Mouse (Mus musculus): ENCODE measurements around the gene Lrrtm3. TPM values are rescaled to one million over a fixed set of nuclear protein-coding genes. Genes with fewer than 3 reads are reported as not detected.

Gene Lrrtm3
- polyA plus RNA-seq (2012; ENCODE audit: insufficient read depth, insufficient read length, missing spikeins) = not detected in 2 replicates

DNA sequence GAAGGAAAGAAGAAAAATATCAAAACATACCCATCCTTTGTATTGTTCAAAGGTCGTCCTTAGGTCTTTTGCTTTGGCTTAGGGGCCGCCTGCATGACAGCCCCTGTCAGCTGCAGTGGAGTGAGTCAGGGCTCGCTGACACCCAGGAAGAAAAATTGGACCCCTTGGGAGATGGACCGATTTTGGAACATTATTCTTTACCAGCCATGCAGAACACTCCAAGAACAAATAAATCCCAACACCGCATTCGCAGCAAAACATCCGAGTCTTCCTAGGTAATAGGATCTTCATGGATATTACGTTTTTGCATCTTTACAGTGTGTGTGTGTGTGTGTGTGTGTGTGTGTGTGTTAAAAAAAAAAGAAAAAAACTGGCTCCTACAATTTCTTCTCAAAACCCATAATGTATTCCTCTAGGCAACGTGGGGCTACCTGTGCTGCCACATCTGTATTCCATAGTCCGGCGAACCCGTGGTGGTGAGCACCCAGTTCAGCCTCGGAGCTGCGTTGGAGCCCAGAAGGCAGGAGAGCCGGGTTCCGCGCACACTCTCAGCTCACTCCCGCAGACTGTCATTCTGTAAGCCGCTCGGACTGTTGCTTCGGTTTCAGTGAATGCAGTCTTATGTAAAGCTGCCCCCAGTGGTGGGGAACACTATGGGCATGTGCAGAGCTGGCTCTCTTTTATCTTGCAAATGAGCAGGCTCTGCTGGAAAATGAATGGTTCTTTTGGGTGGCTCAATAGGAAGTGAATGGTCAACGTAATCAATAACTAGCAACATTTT lies at the start of gene Lrrtm3:
Gene Lrrtm3 (minus strand): TSS at position 598 of the 781 bp plus-strand sequence.
- Histone ChIP-seq H3K4me1 (ENCODE audit: control insufficient read depth, insufficient read depth, insufficient read length, low read length) (no peaks in the 10 kb centered on the region), H3K27ac (replicated peaks; ENCODE audit: low read depth, low read length) (no peak within 1 kb of the TSS), H3K4me3 (ENCODE audit: insufficient read depth, low read depth, low read length) (no peak within 1 kb of the TSS)

GRCm38 (mm10) chr10:64135481-64135880 lies 45.4 kb upstream of the Lrrtm3 start:
- H3K27ac ChIP-seq (replicated peaks; ENCODE audit: low read depth, low read length) = no peak overlapping the region
- no peaks in the 10 kb centered on the region for H3K4me1 ChIP-seq (ENCODE audit: control insufficient read depth, insufficient read depth, insufficient read length, low read length)
- no peak overlapping the region for H3K4me3 ChIP-seq (ENCODE audit: insufficient read depth, low read depth, low read length)

GRCm38 (mm10) chr10:64133461-64133860 lies 43.4 kb upstream of the Lrrtm3 start:
- no peak overlapping the region for H3K27ac ChIP-seq (replicated peaks; ENCODE audit: low read depth, low read length)
- H3K4me3 ChIP-seq (ENCODE audit: insufficient read depth, low read depth, low read length) = no peak overlapping the region
- H3K4me1 ChIP-seq (ENCODE audit: control insufficient read depth, insufficient read depth, insufficient read length, low read length) = no peaks in the 10 kb centered on the region

DNA sequence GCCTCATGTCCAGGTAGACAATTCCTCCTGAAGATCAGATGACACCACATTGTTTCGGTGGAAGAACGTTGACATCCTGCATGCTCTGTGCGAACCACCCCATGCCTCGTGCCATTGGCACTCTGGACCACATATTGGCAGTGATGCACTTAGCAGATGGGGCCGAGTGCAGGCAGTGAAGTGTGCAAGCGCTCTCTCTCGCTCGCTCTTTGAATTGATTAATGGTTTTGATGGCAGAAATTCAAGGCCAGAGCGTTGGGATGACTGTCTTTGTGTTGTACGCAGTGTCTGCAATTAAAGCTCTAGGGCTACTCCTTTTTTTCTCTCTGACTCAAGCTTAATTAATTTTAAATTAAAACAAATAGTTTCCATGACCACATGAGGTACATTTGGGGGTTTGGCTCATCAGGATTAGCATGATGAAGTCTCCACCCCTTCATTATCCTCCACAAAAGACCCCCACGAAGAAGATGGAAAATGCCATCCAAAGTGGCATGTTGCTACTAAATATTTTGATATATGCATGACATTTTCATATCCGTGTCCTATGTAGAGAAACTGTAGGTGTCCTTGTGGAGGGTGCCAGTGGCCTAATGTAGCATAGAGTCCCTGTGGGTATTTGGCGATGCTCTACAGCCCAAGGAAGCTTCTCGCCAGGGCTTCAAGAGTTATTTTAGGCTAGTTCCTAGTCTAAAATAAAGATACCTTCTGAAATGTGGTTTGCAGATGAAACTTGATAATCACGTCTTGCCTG lies 40.5 kb upstream of the Lrrtm3 start:
- Histone ChIP-seq H3K4me3 (ENCODE audit: insufficient read depth, low read depth, low read length) (no peak overlapping the region), H3K4me1 (ENCODE audit: control insufficient read depth, insufficient read depth, insufficient read length, low read length) (no peaks in the 10 kb centered on the region), H3K27ac (replicated peaks; ENCODE audit: low read depth, low read length) (no peak overlapping the region)

GRCm38 (mm10) chr10:64118833-64119232 lies 28.8 kb upstream of the Lrrtm3 start:
- Histone ChIP-seq H3K4me3 (ENCODE audit: insufficient read depth, low read depth, low read length) (no peak overlapping the region), H3K4me1 (ENCODE audit: control insufficient read depth, insufficient read depth, insufficient read length, low read length) (no peaks in the 10 kb centered on the region), H3K27ac (replicated peaks; ENCODE audit: low read depth, low read length) (no peak overlapping the region)

GRCm38 (mm10) chr10:64115246-64115645 lies 25.2 kb upstream of the Lrrtm3 start:
- H3K4me3 ChIP-seq (ENCODE audit: insufficient read depth, low read depth, low read length) = no peak overlapping the region
- H3K4me1 ChIP-seq (ENCODE audit: control insufficient read depth, insufficient read depth, insufficient read length, low read length) = no peaks in the 10 kb centered on the region
- H3K27ac ChIP-seq (replicated peaks; ENCODE audit: low read depth, low read length) = no peak overlapping the region

- Histone ChIP-seq H3K4me3 (ENCODE audit: insufficient read depth, low read depth, low read length) (no peak overlapping the region), H3K4me1 (ENCODE audit: control insufficient read depth, insufficient read depth, insufficient read length, low read length) (no peaks in the 10 kb centered on the region), H3K27ac (replicated peaks; ENCODE audit: low read depth, low read length) (no peak overlapping the region)
These were observed 6.5 kb upstream of the Lrrtm3 start for GRCm38 (mm10) chr10:64096532-64096931.

DNA sequence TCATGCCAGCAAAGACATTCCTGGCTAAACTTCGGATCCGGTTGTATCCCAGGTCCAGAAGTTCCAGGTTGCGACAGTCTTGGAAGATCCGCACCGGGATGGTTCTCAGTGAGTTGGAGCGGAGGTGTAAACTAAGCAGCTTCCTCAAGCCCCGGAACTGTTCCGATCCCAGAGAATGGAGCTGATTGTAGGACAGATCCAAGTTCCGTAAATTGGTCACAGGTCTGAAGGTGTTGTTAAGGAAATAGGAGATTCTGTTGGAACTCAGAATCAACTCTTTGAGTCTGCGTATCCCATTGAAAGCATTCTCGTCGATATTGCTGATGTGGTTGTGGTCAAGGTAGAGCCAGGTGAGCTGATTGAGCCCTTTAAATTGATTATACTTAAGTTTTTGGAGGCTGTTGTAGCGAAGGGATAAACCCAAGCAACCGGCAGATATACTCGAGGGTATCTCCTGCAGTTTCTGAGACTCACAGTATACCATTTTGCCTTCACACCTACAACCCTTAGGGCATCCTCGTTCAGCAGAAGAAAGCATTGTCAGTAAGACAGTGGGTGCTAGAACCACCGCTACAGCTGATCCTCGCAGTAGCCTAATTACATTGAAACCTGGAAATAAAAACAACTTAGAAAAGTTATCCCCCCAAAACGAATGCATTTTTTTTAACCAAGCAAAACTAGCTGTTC lies 1.2 kb downstream of the Lrrtm3 start:
- H3K27ac ChIP-seq (replicated peaks; ENCODE audit: low read depth, low read length) = no peak overlapping the region
- H3K4me3 ChIP-seq (ENCODE audit: insufficient read depth, low read depth, low read length) = no peak overlapping the region
- H3K4me1 ChIP-seq (ENCODE audit: control insufficient read depth, insufficient read depth, insufficient read length, low read length) = no peaks in the 10 kb centered on the region

DNA sequence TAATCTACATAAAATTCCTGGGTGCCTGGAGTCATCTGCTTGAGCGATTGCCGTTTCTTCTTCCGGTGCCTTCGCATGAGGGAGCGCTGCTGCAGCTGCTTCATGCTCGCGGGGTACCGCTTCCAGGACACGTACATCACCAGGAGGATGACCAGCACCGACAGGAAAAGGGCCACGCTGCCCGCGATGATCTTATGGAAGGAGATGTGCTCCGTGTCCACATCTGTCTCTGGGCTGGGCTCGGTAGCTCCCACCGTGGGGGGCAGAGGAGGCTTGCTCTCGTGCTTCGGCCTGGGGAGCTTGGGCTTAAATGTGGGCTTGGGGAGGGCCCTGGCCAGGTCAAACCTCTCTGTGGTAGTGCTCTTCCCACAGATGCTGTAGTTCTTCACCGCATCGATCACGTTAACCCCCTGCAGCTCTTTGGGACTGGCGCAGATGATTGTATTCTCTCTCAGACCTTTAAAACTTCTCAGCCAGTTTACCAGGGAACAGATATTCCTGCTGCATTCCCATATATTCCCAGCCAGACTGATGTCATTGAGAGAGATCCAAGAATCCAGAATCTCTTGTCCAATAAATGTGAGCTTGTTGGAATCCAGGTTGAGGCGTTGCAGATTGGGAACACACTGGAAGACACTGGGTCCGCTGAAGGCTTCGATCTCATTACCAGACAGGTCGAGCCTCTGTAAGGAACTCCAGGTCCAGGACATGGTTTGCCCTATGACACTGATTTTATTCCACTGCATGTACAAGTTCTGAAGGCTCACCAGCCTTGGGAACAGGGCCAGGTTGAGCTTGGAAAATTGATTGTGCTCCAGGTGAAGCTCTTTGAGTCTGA lies 1.9 kb downstream of the Lrrtm3 start:
- no peaks in the 10 kb centered on the region for H3K4me1 ChIP-seq (ENCODE audit: control insufficient read depth, insufficient read depth, insufficient read length, low read length)
- H3K27ac ChIP-seq (replicated peaks; ENCODE audit: low read depth, low read length) = no peak overlapping the region
- no peak overlapping the region for H3K4me3 ChIP-seq (ENCODE audit: insufficient read depth, low read depth, low read length)

- Histone ChIP-seq H3K27ac (replicated peaks; ENCODE audit: low read depth, low read length) (no peak overlapping the region), H3K4me3 (ENCODE audit: insufficient read depth, low read depth, low read length) (no peak overlapping the region), H3K4me1 (ENCODE audit: control insufficient read depth, insufficient read depth, insufficient read length, low read length) (no peaks in the 10 kb centered on the region)
These were observed 2.6 kb downstream of the Lrrtm3 start for GRCm38 (mm10) chr10:64087521-64087920.

GRCm38 (mm10) chr10:64086567-64087391 lies 3.3 kb downstream of the Lrrtm3 start:
- no peaks in the 10 kb centered on the region for H3K4me1 ChIP-seq (ENCODE audit: control insufficient read depth, insufficient read depth, insufficient read length, low read length)
- no peak overlapping the region for H3K4me3 ChIP-seq (ENCODE audit: insufficient read depth, low read depth, low read length)
- no peak overlapping the region for H3K27ac ChIP-seq (replicated peaks; ENCODE audit: low read depth, low read length)

DNA sequence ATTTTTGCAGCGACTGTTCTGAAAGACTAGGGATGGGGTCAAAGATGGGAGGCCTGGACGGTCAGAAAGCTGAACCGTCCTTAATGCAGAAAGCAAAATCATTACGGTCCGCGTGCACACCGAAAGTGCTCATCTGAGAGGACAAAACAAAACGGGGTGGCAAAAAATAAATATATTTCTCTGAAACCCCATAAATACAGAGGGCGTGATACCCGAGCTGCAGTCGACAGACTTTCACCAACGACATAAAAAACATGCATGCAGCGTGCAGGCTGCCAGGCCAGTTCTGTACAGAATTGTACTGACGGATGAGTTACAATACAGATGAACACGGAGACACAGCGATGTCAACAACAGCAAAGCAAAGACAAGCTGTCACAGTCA lies 3.9 kb downstream of the Lrrtm3 start:
- no peaks in the 10 kb centered on the region for H3K4me1 ChIP-seq (ENCODE audit: control insufficient read depth, insufficient read depth, insufficient read length, low read length)
- H3K4me3 ChIP-seq (ENCODE audit: insufficient read depth, low read depth, low read length) = no peak overlapping the region
- no peak overlapping the region for H3K27ac ChIP-seq (replicated peaks; ENCODE audit: low read depth, low read length)

DNA sequence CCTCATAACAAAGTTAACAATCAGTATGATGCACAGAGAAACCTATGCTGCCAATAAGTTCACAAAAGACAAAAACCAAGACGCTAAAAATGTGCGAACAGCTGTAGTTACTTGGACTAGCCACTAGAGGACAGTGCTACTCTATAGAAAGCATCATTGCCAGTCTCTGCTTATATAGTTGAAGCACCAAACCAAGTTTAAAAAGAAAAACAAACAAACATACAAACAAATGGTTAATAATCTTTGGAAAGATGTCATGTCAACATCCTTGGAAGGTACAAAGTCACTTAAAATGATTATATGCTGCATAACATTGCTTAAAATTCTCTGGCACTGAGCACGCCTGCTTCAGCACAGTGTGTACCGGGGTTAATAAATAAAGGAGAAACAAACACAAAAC lies 5.6 kb downstream of the Lrrtm3 start:
- Histone ChIP-seq H3K4me3 (ENCODE audit: insufficient read depth, low read depth, low read length) (no peak overlapping the region), H3K4me1 (ENCODE audit: control insufficient read depth, insufficient read depth, insufficient read length, low read length) (no peaks in the 10 kb centered on the region), H3K27ac (replicated peaks; ENCODE audit: low read depth, low read length) (no peak overlapping the region)

DNA sequence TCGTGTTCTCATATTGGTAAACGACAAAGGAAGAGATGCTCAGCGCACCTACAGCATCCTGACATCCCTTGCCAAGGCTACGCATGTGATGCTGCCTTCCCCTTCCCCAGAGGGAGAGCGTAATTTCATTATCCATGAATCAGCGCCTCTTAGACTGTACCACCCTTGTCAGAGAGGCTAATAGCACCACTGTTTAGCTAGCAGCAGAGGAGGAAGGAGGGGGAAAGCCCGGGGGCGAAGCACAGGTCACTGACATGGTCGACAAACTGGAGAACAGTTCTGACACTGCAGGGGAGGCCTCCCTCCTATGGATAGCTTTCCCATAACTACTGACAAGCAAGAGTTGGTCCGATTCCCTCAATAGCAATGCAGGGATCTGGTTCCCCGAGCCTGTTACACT lies 6.3 kb downstream of the Lrrtm3 start:
- Histone ChIP-seq H3K27ac (replicated peaks; ENCODE audit: low read depth, low read length) (no peak overlapping the region), H3K4me1 (ENCODE audit: control insufficient read depth, insufficient read depth, insufficient read length, low read length) (no peaks in the 10 kb centered on the region), H3K4me3 (ENCODE audit: insufficient read depth, low read depth, low read length) (no peak overlapping the region)

Measured in brown adipose tissue, adult 24 weeks (tissue).